Mouse (Mus musculus) hindbrain, embryonic 16.5 days (tissue): ENCODE results near the gene Rims4. TPM values are rescaled to one million over a fixed set of nuclear protein-coding genes. Genes with fewer than 3 reads are reported as not detected.

ENCODE experiments used
- ATAC-seq: fragments of 200-750 bp; cut with Nextera tagmentation; 2 replicates; pipeline ENCODE4 v1.8.0; 2017; ENCODE audit warnings: moderate TSS enrichment, moderate library complexity
- H3K27ac ChIP-seq: fragments of 300-500 bp; sonication (generic); 2 replicates; pipeline ENCODE4 v1.5.1; 2014; ENCODE audit warnings: low read depth, mild to moderate bottlenecking, control low read depth, low read length, moderate library complexity
- H3K27me3 ChIP-seq: fragments of 300-500 bp; sonication (generic); replicated peaks from 2 replicates; pipeline ENCODE4 v1.6.1; 2014; ENCODE audit warnings: low read length; ENCODE audit not compliant: control insufficient read depth, insufficient read depth
- H3K36me3 ChIP-seq: fragments of 300-500 bp; sonication (generic); 2 replicates; pipeline ENCODE4 v1.6.1; 2014; ENCODE audit warnings: mild to moderate bottlenecking, low read length, moderate library complexity, mixed read lengths; ENCODE audit not compliant: control insufficient read depth, insufficient read depth
- H3K4me1 ChIP-seq: fragments of 300-500 bp; sonication (generic); 2 replicates; pipeline ENCODE4 v1.6.1; 2014; ENCODE audit warnings: low read depth, low read length; ENCODE audit not compliant: control insufficient read depth, insufficient read depth
- H3K4me2 ChIP-seq: fragments of 300-500 bp; sonication (generic); 2 replicates; pipeline ENCODE4 v1.6.1; 2014; ENCODE audit warnings: mild to moderate bottlenecking, low read length, control low read depth, moderate library complexity
- H3K4me3 ChIP-seq: fragments of 300-500 bp; sonication (generic); 2 replicates; pipeline ENCODE4 v1.5.1; 2014; ENCODE audit warnings: mild to moderate bottlenecking, low read length, control low read depth, moderate library complexity
- H3K9ac ChIP-seq: fragments of 300-500 bp; sonication (generic); 2 replicates; pipeline ENCODE4 v1.6.1; 2014; ENCODE audit warnings: low read depth, mild to moderate bottlenecking, control low read depth, low read length, moderate library complexity
- H3K9me3 ChIP-seq: fragments of 300-500 bp; sonication (generic); 2 replicates; pipeline ENCODE4 v1.6.1; 2014; ENCODE audit warnings: mild to moderate bottlenecking, low read length, moderate library complexity; ENCODE audit not compliant: control insufficient read depth
- WGBS: fragments of 180-500 bp; shearing (Covaris S2); extraction: QIAGEN DNeasy Blood & Tissue Kit; methylation state at CpG from one replicate; pipeline ENCODE4 v1.1.7; 2014; 5-methylcytosine and 5-hydroxymethylcytosine counted together
- polyA plus RNA-seq: library from polyadenylated mRNA; unstranded; fragments of >200 nt; fragmentation: Nextera tagmentation; extraction: Ambion mirVana; gene quantifications from 2 replicates; pipeline ENCODE4 v1.2.1, GENCODE M21; 2015

Rims4 gene
- polyA plus RNA-seq, 1 experiment from 2014 or later = 7.9 TPM

DNA sequence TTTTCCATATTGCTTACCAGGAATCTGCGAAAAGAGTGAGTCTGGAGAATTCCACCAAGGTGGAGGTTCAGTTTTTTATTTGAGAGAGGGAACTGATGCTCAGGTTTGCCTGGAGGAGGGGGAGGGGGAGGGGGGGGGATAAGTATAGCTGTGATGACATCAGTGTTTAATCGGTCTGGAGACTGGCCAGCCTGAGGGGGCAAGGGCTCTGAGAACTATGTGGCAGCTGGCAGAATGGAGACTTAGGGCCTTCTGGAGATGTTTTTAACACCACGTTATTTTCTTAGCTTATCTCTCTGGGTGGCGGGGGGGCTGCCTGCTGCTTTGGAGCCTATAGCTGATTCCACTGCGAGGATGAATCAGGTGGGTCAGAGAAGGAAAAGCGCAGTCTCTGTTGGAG lies 24.6 kb upstream of the Rims4 start:
- Histone ChIP-seq H3K4me3 (no peak overlapping the region), H3K36me3 (no peaks in the 10 kb centered on the region), H3K4me1 (peaks cover 2% of the 10 kb centered on the region; the same call in 1 of the 2 replicates), H3K9ac (no peak overlapping the region), H3K4me2 (no peak overlapping the region), H3K27me3 (no peaks in the 10 kb centered on the region), H3K27ac (no peak overlapping the region), H3K9me3 (no peaks in the 10 kb centered on the region)
- ATAC-seq = no peak
- WGBS = 80% methylated on average over 6 of the region's 6 CpGs

DNA sequence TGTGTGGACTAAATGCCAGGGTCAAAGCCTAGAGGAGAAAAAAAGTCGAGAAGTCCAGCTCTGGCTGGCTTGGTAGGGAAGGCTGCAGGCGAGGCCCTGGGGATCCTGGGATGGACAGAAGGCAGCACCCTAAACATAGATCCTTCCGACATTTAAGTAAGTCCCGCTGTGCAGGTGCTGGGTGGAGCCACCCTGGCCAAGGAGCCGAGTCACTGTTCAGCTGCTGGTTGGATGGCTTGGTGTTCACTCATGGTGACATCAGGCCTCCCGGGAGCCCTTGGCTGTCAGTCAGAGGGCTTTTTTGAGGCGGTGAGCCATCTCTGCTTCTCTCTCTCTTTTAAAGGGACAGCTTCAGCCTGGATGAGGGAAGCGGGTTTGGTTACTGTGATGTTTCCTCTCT lies 21.0 kb upstream of the Rims4 start:
- H3K4me3 ChIP-seq = peak overlapping the region; percentile 9; the same call in 1 of the 2 replicates
- 41% methylated on average over 8 of the region's 8 CpGs for WGBS
- H3K9ac ChIP-seq = peak overlapping the region; percentile 41; the same call in 1 of the 2 replicates
- H3K9me3 ChIP-seq = no peaks in the 10 kb centered on the region
- ATAC-seq = peak; percentile 69
- no peaks in the 10 kb centered on the region for H3K36me3 ChIP-seq
- H3K27ac ChIP-seq = no peak overlapping the region
- H3K4me2 ChIP-seq = peak overlapping the region; percentile 36
- peaks cover 2% of the 10 kb centered on the region; the same call in 1 of the 2 replicates for H3K4me1 ChIP-seq
- H3K27me3 ChIP-seq = no peaks in the 10 kb centered on the region

DNA sequence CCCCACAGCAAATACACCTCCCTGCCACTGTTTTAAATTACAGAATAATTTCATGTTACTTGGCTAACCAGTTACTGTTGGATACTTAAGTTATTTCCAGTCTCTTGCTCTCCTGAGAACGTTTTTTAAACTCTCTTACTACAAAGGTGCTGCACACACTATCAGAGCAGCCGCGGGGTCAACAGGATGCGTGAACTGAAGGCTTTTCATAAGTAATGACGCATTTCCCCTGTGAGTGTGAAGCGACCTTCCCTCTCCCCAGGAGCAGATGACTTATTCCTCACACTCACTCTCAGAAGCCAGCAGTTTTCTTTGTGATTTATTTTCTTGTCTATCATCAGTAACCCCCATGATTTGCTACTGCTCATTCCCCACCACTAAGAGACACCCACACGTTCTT lies 13.7 kb upstream of the Rims4 start:
- no peaks in the 10 kb centered on the region for H3K36me3 ChIP-seq
- no peaks in the 10 kb centered on the region for H3K4me1 ChIP-seq
- H3K9me3 ChIP-seq = no peaks in the 10 kb centered on the region
- no peak for ATAC-seq
- H3K27me3 ChIP-seq = no peaks in the 10 kb centered on the region
- H3K27ac ChIP-seq = no peak overlapping the region
- no peak overlapping the region for H3K4me2 ChIP-seq
- no peak overlapping the region for H3K9ac ChIP-seq
- WGBS = 56% methylated on average over 7 of the region's 7 CpGs
- no peak overlapping the region for H3K4me3 ChIP-seq

DNA sequence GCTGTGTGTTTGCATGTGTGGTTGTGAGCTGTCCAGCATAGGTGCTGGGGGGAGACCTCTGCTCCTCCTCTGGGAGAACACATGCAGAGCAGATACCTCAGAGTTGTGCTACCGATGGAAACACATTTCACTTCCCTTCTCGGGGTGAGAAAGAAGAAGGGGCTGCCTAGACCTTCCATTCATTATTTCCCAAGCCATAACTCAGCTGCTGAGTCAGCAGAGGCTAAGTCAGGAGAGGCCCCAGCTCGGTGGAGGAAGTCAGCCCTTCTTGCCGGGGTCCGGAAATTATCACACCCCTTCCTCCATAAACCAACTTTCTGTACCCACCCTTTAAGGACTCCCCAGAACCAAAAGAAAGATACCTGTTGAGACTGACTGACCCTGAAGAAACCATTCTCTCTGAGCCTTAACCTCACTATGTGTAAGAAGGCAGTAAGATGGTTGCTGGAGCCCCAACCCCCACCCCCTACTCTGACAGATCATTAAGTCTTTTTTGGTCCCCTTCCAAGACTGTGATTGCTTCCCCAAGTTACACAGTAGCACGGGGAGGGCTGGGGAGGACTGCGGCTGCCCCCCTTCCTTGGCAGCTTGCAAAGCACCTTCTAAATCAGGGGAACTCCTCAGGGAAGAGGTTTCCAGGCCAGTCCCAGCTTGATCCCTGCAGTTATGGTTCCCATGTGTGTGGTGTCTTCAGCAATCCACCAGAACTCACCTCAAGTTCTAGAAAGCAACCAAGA lies 10.1 kb upstream of the Rims4 start:
- 69% methylated on average over 7 of the region's 7 CpGs for WGBS
- Histone ChIP-seq H3K36me3 (no peaks in the 10 kb centered on the region), H3K4me1 (no peaks in the 10 kb centered on the region), H3K27ac (no peak overlapping the region), H3K9me3 (no peaks in the 10 kb centered on the region), H3K4me2 (no peak overlapping the region), H3K9ac (no peak overlapping the region), H3K4me3 (no peak overlapping the region), H3K27me3 (no peaks in the 10 kb centered on the region)
- ATAC-seq = no peak

DNA sequence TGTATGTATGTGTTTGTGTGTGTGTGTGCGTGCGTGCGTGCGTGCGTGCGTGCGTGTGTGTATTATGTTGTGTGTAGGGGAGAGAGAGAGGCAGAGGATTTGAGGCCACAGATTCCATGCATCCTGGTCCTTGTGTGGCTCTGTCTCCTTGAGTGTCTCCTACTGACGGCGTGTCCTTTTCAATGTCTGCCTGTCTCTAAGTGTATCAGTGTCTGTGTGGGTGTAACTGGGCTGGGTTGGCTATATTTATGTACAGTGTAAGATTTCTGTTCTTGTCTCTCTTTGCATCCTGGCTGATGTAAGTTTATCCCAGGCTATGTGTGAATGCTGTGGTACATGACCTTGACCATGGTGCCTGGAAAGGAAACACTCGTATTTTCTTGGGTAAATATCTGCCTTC lies 6.6 kb upstream of the Rims4 start:
- Histone ChIP-seq H3K9ac (no peak overlapping the region), H3K4me3 (no peak overlapping the region), H3K36me3 (no peaks in the 10 kb centered on the region), H3K4me2 (no peak overlapping the region), H3K27ac (no peak overlapping the region), H3K27me3 (no peaks in the 10 kb centered on the region), H3K9me3 (no peaks in the 10 kb centered on the region), H3K4me1 (no peaks in the 10 kb centered on the region)
- no peak for ATAC-seq
- WGBS = 91% methylated on average over 10 of the region's 10 CpGs

DNA sequence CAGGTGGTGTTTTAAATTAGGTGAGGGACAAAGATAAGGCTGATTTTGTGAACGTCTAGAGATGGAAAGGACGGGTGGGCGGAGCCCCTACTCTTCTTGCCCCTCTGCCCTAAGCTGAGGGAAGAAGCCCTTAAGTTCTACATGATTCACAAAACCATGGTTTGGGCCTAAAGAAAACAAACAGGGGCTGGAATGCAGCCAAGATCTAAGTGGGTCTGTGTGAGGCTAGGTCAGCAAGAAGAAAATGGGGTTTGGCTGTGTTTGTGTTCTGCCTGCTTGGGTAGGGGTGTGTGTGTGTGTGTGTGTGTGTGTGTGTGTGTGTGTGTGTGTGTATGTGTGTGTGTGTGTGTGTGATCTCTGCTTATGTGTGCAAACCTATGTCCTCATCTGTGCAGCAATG lies 6.0 kb upstream of the Rims4 start:
- H3K4me2 ChIP-seq = no peak overlapping the region
- H3K4me1 ChIP-seq = no peaks in the 10 kb centered on the region
- H3K36me3 ChIP-seq = no peaks in the 10 kb centered on the region
- H3K27me3 ChIP-seq = no peaks in the 10 kb centered on the region
- no peak overlapping the region for H3K4me3 ChIP-seq
- H3K9ac ChIP-seq = no peak overlapping the region
- no peaks in the 10 kb centered on the region for H3K9me3 ChIP-seq
- WGBS = 81% methylated on average over 3 of the region's 3 CpGs
- H3K27ac ChIP-seq = no peak overlapping the region
- ATAC-seq = no peak

DNA sequence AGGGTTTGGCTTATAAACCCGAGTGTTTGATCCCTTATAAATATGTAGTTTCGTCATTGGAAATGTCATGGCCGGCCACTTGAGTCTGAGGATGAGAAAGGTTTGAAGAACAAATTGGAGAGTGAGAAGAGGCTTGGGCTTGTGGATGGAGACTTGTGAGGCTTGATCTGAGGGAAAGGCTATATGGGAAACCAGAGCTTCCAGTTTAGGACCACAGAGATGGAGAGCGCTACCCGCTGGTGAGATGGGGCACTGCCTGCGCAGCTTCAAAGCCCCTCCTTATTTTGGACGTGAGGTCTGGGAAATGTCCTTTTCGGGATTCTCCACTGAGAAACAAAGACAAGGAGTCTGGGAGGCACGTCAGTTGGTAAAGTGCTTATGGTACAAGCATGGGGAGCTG lies 4.6 kb upstream of the Rims4 start:
- Histone ChIP-seq H3K27ac (no peak overlapping the region), H3K9ac (no peak overlapping the region), H3K4me1 (peaks cover 5% of the 10 kb centered on the region; the same call in 1 of the 2 replicates), H3K4me3 (no peak overlapping the region), H3K9me3 (no peaks in the 10 kb centered on the region), H3K27me3 (no peaks in the 10 kb centered on the region), H3K4me2 (no peak overlapping the region), H3K36me3 (no peaks in the 10 kb centered on the region)
- ATAC-seq = no peak
- 56% methylated on average over 9 of the region's 9 CpGs for WGBS

DNA sequence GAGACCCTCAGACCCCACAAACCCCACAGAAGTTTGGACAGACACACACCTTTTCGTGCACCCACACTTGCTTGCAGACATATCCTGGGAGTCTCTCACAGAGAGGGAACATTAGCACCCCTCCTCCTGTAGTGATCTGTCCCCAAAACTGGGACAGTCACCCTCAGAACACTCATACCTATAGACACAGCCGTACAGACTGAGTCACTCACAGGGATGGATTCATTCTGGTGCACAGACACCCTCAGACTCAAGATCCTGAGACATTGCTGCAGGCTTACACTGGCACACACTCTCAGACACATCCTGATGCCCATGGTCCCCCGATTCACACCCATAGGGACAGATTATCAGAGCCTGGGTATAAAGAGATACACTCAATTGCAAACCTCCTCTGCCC lies 1.1 kb upstream of the Rims4 start:
- Histone ChIP-seq H3K9me3 (no peaks in the 10 kb centered on the region), H3K27ac (no peak overlapping the region), H3K4me1 (peaks cover 16% of the 10 kb centered on the region), H3K27me3 (no peaks in the 10 kb centered on the region), H3K4me2 (peak overlapping the region; percentile 80), H3K4me3 (peak overlapping the region; percentile 78; the same call in 1 of the 2 replicates), H3K9ac (peak overlapping the region; percentile 86; the same call in 1 of the 2 replicates), H3K36me3 (no peaks in the 10 kb centered on the region)
- ATAC-seq = no peak
- 76% methylated on average over 3 of the region's 3 CpGs for WGBS

DNA sequence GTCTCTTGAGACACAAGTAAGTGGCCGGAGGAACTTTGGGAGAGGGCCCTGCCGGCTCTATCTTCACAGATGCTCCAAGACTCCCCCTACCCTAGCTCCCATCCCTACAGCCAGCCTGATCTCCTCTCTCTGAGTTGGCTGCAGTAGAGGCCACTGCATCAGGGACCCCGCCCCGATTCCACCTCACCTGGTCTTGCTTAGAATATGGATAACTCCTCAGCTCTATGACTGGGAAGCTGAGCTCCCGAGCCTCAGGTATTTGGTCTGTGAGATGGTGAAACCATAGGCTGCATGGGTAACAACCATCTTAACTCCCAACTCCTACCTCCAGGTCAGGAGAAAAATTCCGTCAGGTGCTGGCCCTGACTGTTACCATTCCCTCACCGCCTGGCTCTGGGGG lies 1.8 kb downstream of the Rims4 start:
- no peaks in the 10 kb centered on the region for H3K27me3 ChIP-seq
- H3K4me1 ChIP-seq = peaks cover 25% of the 10 kb centered on the region
- peak overlapping the region; percentile 2; the same call in 1 of the 2 replicates for H3K4me3 ChIP-seq
- no peak overlapping the region for H3K9ac ChIP-seq
- no peaks in the 10 kb centered on the region for H3K9me3 ChIP-seq
- 83% methylated on average over 7 of the region's 7 CpGs for WGBS
- no peak for ATAC-seq
- no peak overlapping the region for H3K27ac ChIP-seq
- H3K4me2 ChIP-seq = peak overlapping the region; percentile 80
- no peaks in the 10 kb centered on the region for H3K36me3 ChIP-seq
